Mouse (Mus musculus) mammary gland, adult 2 months (tissue): ENCODE results near the gene Cep295. TPM values are rescaled to one million over a fixed set of nuclear protein-coding genes. Genes with fewer than 3 reads are reported as not detected.

ENCODE experiments used
- polyA plus RNA-seq: library from polyadenylated mRNA; depleted of rRNA; stranded (reverse); fragments of >200 nt; gene quantifications from 2 replicates; pipeline ENCODE4 v1.2.3, GENCODE M21; 2012; ENCODE audit warnings: low replicate concordance; rRNA removed

Cep295 gene
- 4.1 and 7.1 TPM in 2 replicates for polyA plus RNA-seq

GRCm38 (mm10) chr9:15357484-15358275 lies at the start of gene Cep295:
Gene Cep295, minus strand, starts transcription at chr9:15357788.

GRCm38 (mm10) chr9:15306398-15307119 lies 51.0 kb downstream of the Cep295 start, which contains the start of gene 4931406C07Rik:
Gene 4931406C07Rik, minus strand, starts transcription at chr9:15306448.

GRCm38 (mm10) chr9:15305503-15306397 lies 51.8 kb downstream of the Cep295 start, which contains the start of gene Taf1d:
Gene Taf1d, plus strand, starts transcription at chr9:15306214.

GRCm38 (mm10) chr9:15279649-15280490 lies 77.7 kb downstream of the Cep295 start, which contains the start of gene Med17:
Gene Med17, minus strand, starts transcription at chr9:15279931.

Other genes starting within 250 kb of the Cep295 start
- 2.5 and 5.1 TPM in 2 replicates for gene Hephl1, start 245.7 kb downstream of the Cep295 start, polyA plus RNA-seq
- gene Vstm5, start 118.7 kb downstream of the Cep295 start, polyA plus RNA-seq: 0.51 and 1.0 TPM in 2 replicates
- 18.8 and 33.9 TPM in 2 replicates for gene Med17, start 77.9 kb downstream of the Cep295 start, polyA plus RNA-seq
- 6.6 and 10.6 TPM in 2 replicates for gene Taf1d, start 51.6 kb downstream of the Cep295 start, polyA plus RNA-seq
- 16.9 and 41.4 TPM in 2 replicates for gene 4931406C07Rik, start 51.3 kb downstream of the Cep295 start, polyA plus RNA-seq
- 7.2 and 8.5 TPM in 2 replicates for gene Smco4, start 135.6 kb upstream of the Cep295 start, polyA plus RNA-seq